Mouse (Mus musculus) cerebellum, adult 11-12 months (tissue): ENCODE measurements at regions not wholly inside any gene's neighbourhood (a gene's known extent, or its start where the extent isn't known, plus 50 kb on each side); places are given as distances from the start of the nearest gene placed in this dataset.

ENCODE experiments used
- DNase-seq: peaks from one replicate; pipeline ENCODE4 v3.0.0; 2022

DNA sequence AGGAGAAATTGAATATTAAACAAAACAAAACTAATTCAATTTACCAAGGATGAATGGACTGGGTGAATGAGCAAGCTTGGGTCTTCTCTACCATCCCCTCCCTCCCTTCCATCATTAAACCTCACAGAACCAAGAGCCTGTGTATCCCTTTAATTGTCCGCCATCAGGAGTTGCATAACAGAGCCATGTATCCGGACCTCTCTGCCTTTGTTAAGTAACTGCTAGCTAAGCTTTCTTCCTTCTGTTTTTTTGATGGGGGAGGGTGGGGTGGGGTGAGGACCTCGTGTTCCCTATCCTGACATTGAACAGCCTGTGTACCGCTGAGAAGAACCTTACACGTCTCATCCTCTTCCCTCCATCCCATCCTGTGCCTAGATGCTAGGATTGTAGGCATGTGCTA lies 274.0 kb downstream of the Pmp22 start:
- no peak for DNase-seq

DNA sequence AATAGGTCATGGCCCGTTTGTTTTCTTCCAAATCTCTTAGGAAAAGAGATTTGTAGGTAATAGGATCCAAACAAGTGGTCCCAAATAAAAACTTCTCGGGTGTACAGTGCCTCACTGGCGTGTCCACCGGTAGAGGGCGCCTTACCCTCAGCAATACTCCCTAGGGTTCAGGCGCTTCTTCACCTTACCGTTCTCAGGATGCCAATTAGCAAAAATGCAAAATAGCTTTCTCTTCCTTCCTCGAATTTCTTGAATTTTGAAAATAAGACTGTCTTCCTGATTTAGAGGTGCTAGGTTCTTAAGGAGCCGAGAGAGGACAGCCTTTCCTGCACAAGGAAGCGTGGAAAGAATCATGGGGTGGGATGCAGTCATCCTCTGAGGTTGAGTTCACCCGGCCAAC lies 275.9 kb downstream of the Pmp22 start:
- DNase-seq: peak; percentile 4

- DNase-seq: no peak
Measured at GRCm38 (mm10) chr11:63409431-63409830, 280.6 kb downstream of the Pmp22 start.

DNA sequence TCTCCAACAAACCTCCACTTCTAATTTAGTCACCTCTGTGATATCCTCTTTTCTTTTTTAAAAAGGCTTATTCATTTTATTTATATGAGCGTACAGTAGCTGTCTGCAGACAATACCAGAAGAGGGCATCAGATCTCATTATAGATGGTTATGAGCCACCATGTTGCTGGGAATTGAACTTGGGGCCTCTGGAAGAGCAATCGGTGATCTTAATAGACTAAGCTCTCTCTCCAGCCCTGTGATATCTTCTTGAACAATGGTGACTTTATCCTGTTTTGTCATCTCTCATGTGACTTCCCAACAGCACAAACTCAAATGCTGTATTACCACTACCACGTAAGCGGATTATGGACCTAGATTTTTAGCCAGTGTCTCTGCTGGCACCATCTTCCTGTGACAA lies 282.1 kb downstream of the Pmp22 start:
- DNase-seq: no peak

DNA sequence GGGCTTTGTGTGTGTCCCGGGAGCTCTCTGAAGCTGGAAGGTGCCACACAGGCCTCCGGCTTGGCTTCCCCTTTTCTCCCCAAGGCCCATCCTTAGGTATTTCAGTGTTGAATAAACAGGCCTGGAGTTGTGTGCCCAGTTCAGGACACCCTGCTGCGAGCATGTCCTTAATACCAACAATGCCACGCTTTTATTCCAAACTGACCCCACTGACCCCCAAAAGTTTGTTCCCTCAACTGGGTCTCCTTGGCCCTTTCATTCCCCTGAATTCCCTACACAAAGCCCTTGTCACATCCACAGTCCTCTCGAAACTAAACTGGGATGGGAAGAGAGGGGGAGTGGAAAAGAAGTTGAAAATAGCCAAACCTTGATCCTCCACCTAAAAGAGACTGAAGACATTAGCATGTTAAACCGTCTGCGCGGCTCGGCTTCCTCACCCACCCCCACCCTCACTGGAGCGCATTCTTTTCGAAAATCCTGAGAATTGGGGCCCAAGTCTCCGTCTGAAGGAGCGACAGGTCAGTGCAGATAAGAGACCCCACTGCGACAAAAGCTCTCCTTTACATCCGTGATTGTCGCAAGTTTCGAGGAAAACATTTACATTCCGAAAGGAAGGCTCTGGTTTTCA lies 283.7 kb downstream of the Pmp22 start:
- peak; percentile 1 for DNase-seq

GRCm38 (mm10) chr11:63413106-63413505 lies 284.3 kb downstream of the Pmp22 start:
- DNase-seq: no peak

DNA sequence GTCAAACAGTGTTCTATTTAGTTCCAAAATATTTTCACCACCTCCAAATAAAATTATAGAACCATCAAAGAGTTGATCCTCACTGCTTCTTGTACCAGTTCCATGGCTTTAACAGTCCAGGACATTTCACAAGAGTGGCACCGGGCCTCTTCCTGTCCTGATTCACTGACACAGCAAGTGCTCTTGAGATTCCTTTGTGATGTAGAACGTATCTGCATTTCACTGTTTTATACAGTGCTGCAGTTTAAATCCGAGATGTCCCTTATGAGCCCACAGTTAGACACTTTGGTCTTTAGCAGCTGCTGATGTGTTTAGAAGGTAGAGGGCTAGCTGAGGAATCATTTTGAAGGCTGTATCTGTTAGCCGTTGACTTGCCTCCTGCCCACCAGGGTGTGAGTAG lies 284.8 kb downstream of the Pmp22 start:
- DNase-seq: no peak

DNA sequence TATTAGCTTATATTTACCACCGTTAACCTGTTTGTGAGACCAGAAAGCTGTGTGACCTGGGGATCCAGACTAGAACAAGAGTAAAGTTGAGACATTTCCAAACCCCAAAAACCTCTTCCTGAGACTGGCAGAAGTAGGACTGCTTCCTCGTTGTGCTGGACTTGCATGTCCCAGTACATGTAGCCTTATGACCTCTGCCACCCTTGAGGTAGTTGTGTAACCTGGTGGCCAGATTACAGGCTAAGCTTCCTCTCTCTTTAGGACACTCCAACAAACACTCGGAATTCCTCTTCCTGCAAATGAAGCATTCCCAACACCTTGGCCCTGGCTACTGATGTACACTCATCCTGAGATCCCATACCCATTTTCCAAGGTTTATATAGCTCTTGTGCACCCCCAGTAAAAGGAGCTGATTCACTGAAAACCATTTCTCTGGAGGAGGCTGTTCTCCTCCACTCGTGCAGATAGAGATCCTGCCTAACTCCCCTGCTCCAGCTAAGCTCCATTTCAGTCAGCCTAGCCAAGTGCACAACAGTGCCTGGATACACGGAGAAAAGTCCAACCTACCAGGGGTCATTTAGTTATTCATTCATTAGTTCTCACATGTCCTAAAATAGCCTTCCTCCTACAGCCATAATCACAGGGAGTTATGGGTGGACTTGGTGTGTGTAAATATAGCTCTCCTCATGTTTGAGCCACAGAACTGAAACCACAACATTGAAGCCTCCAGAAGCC lies 289.4 kb downstream of the Pmp22 start:
- no peak for DNase-seq

DNA sequence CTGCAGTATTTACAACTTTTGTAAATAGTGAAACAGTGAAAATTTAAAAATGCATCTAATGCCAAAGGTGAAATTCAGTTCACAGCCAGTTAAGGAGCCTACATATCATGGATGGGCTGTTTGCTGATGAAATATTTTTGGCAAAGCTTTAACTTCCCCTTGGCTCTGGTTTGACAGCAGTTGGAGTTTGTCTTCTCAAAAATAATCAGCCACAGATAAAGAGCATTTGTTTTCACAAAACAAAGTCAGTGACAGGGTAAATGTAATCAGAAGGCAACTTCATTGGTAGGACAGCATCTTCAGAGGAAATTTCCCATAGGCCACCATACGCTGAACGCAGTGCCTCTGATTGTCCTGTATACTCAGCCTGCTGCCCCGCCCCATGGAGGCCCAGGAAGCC lies 291.6 kb downstream of the Pmp22 start:
- no peak for DNase-seq

GRCm38 (mm10) chr11:63422069-63422468 lies 293.3 kb downstream of the Pmp22 start:
- no peak for DNase-seq

DNA sequence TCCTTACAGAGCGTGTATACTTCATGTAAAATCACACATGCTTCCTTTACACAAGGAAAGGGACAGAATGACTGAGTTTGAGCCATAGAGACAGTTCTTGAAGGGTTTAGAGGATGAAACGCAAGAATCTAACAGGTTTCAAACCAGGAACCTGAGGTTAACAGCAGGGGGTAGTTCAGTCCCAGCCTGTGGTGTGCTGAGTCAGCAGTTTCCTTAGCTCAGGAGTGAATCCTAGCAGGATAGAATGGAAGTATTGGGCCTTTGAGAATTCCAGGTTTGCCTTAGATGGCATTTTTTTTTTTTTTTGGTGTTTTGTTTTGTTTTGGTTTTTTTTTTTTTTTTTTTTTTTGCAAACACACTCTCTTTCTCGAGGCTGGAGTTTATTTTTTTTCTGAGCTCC lies 295.5 kb downstream of the Pmp22 start:
- DNase-seq: no peak

- DNase-seq: no peak
Measured at GRCm38 (mm10) chr11:63425741-63426140, 297.0 kb downstream of the Pmp22 start.

DNA sequence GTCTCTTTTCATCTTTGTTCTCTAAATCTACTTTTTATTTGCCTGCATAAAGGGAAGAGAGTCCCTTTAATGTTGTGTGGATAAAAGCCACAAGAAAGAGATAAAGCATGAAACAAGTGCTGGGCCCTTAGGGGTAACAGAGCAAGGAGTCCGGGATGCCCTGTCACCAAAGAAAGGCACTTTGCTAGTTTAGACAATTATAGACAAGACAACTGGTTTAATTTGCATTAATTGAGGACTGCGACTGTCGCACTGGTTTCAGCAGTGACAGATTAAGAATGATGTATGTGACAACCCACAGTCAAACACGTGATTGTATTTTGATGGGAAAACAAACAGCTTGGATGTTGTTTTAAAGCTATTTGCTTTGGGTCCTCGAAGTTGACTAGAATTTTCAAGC lies 325.0 kb downstream of the Pmp22 start:
- no peak for DNase-seq

- no peak for DNase-seq
Measured at GRCm38 (mm10) chr11:63454910-63455531, 326.2 kb downstream of the Pmp22 start.

DNA sequence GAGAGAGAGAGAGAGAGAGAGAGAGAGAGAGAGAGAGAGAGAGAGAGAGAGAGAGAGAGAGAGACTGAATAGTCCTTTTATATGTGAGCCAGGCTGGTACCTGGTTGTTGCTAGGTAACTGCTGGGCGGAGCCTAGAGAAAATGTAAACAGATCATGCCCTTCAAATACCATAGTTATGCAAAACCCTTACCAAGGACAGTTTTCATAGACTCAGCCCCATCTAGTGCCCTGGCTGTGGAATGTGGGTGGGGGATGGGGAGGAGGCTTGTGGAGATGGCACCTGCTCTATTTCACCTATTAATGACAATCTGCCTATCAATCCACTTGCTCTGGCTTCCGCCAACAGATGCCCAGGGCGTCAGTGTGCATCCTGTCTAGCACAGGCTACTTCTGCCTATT lies 327.6 kb downstream of the Pmp22 start:
- DNase-seq: no peak

GRCm38 (mm10) chr11:63457250-63457649 lies 328.5 kb downstream of the Pmp22 start:
- DNase-seq: no peak

GRCm38 (mm10) chr11:63460146-63460545 lies 331.4 kb downstream of the Pmp22 start:
- DNase-seq: no peak

DNA sequence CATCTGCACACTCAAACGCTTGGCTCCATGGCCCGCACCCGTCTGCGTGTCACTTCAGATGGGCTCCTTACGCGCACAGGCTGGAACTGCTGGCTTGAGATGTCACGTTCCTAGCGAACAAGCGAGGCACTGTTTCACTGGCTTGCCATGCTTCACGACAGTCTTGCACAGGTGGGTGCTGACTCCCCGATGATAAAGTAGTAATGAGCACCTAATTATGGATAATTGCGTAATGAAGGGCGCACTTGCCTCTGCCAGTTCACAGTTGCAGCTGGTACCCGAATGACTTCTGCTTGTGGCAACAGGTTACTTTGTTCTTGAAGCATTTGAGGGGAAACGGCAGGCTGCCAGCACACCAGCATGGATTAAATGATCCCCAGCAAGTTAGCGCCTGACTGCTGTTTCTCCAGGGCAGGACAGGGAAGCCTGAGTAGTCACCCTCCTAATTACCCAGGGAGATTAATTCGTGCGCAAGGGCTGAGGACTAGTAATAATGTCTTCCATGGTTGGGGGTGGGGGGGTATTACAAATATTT lies 335.1 kb downstream of the Pmp22 start:
- DNase-seq: no peak

DNA sequence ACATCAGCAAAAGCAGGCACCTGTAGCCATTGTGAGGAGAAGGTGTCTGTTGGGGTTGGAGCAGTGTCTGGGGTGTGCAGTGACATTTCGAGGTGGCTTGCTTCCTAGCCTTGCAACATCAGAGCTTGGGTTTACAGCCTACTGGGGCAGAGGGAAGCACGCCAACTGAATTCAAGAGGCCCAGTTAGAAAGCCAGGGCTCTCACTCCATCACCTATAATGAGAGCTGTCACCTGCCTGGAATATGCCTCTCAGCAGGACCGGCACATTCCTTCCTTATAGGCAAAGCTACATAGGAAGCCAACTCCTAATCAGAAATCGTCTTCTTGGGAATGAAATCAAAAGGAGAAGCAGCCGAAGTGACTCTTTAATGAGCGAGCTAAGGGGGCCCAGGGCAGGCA lies 337.2 kb downstream of the Pmp22 start:
- no peak for DNase-seq

- DNase-seq: no peak
Measured at GRCm38 (mm10) chr11:63466541-63466940, 337.8 kb downstream of the Pmp22 start.

- no peak for DNase-seq
Measured at GRCm38 (mm10) chr11:63474831-63475230, 346.0 kb downstream of the Pmp22 start.

- no peak for DNase-seq
Measured at GRCm38 (mm10) chr11:63481676-63482310, 353.0 kb downstream of the Pmp22 start.

DNA sequence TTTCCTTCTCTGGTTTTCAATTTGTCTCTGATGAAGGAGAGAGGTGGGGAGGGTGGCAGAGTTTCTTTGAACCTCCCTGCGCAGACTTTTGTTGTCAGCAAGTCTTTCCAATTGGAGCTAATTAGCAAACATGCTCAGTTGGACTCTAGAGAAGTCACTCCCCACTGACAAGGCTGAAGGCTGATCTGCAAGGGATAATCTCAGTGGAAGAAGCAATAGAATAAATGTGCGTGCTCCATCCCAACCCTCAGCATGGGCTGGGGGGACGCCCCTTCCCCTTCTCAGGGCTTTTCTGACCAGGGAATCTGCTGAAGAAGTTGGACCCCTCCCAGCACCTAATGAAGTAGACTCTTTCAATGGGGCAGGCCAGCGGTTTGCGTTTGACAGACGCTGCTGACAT lies 353.8 kb downstream of the Pmp22 start:
- DNase-seq: no peak

DNA sequence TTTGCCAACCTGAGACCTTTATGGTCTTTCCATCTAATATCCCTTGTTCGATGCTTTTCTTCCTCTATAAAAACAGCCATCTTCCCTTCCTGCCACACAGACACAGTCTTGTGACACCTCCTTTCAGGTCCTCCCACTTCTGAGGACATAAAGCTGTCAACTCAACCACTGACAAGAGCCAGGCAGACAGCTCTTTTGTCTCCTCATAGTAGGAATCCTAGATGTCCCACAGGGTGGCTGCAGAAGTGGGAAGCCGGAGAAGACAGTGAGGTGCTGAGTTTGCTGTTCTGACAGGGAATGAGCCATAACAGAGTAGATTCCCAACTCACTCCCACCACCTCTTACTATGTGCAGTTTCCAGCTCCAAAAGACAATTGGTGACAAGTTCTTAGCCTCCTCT lies 358.4 kb downstream of the Pmp22 start:
- DNase-seq: no peak
